Mouse (Mus musculus) embryonic facial prominence, embryonic 11.5 days (tissue): ENCODE data around the gene Mxi1. TPM values are rescaled to one million over a fixed set of nuclear protein-coding genes. Genes with fewer than 3 reads are reported as not detected.
A peak's percentile ranks its signal among the peaks of the same experiment; 100 is the strongest.

ENCODE experiments used
- ATAC-seq: fragments of 200-750 bp; cut with Nextera tagmentation; replicated peaks from 2 replicates; pipeline ENCODE4 v1.8.0; 2017; ENCODE audit warnings: low read depth; ENCODE audit not compliant: insufficient number of reproducible peaks, low FRiP score, low TSS enrichment
- DNase-seq: peaks from one replicate; pipeline ENCODE4 v3.0.0-alpha.2; 2015; ENCODE audit warnings: low spot score
- H3K27ac ChIP-seq: fragments of 300-500 bp; sonication (generic); replicated peaks from 2 replicates; pipeline ENCODE4 v1.5.1; 2014; ENCODE audit warnings: mild to moderate bottlenecking, low read depth, low read length, control low read depth
- H3K27me3 ChIP-seq: fragments of 300-500 bp; sonication (generic); 2 replicates; pipeline ENCODE4 v1.6.1; 2014; ENCODE audit warnings: mild to moderate bottlenecking, low read length, moderate library complexity, mixed read lengths; ENCODE audit not compliant: control insufficient read depth, insufficient read depth
- H3K36me3 ChIP-seq: fragments of 300-500 bp; sonication (generic); replicated peaks from 2 replicates; pipeline ENCODE4 v1.6.1; 2014; ENCODE audit warnings: low read depth, mild to moderate bottlenecking, low read length, moderate library complexity, mixed read lengths; ENCODE audit not compliant: control insufficient read depth, insufficient read depth
- H3K4me1 ChIP-seq: fragments of 300-500 bp; sonication (generic); 2 replicates; pipeline ENCODE4 v1.6.1; 2014; ENCODE audit warnings: low read length, mixed read lengths; ENCODE audit not compliant: control insufficient read depth, insufficient read depth
- H3K4me2 ChIP-seq: fragments of 300-500 bp; sonication (generic); 2 replicates; pipeline ENCODE4 v1.6.1; 2014; ENCODE audit warnings: low read depth, mild to moderate bottlenecking, control low read depth, low read length, moderate library complexity
- H3K4me3 ChIP-seq: fragments of 300-500 bp; sonication (generic); 2 replicates; pipeline ENCODE4 v1.5.1; 2014; ENCODE audit warnings: low read depth, low read length, control low read depth
- H3K9ac ChIP-seq: fragments of 300-500 bp; sonication (generic); replicated peaks from 2 replicates; pipeline ENCODE4 v1.6.1; 2014; ENCODE audit warnings: mild to moderate bottlenecking, control low read depth, low read length
- H3K9me3 ChIP-seq: fragments of 300-500 bp; sonication (generic); replicated peaks from 2 replicates; pipeline ENCODE4 v1.6.1; 2016; ENCODE audit warnings: mild to moderate bottlenecking, low read length, inconsistent platforms, mixed read lengths; ENCODE audit not compliant: control insufficient read depth
- WGBS: fragments of 180-500 bp; shearing (Covaris S2); extraction: QIAGEN DNeasy Blood & Tissue Kit; methylation state at CpG from one replicate; pipeline ENCODE4 v1.1.7; 2014; 5-methylcytosine and 5-hydroxymethylcytosine counted together
- polyA plus RNA-seq: library from polyadenylated mRNA; unstranded; fragments of >200 nt; fragmentation: Nextera tagmentation; extraction: Ambion mirVana; gene quantifications from 2 replicates; pipeline ENCODE4 v1.2.1, GENCODE M21; 2014

Mxi1 gene
- polyA plus RNA-seq, 1 experiment from 2014 or later, result 49.0 TPM

DNA sequence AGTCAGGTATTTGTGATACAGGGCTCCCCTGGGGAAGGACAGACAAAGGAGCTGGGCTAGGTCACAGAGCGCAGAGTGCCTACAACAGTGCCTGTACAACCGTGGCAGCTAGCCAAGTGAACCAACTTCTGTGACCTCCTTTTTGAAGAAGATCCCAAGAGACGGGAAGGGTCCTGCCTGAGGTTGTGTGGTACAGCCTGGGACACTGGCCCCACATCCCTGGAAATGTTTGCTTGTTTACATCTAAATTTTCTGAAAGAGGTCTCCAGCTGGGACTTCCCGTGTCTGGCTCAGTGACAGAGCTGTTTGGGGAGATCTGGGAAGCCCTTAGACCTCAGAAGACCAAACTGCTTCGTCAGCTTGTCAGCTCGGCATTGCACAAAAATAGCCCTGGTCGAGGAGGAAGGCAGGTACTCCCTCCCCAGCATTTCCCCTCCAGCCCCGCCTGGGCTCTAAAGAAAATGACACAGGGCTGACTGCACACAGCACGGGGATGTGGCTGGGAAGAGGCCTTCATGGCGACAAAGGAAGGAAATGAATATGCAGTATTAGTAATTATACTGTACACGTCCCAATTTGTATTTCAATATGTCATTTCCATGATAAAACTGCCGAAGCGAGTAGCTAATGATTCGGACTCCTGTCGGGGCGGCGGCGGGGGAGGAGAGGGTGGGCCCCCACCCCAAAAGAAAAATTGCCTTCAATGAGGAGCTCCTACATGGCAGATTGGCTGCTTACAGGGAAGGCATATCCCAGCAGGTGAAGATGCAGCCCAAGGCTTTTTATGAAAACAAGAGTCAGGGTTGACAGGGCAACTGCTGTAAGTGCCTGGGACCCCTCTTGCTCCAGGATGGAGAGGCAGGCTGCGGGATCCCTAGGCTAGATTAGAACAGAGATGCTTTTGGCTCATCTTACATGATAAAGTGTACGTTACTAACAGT is 25.8 kb upstream of the Mxi1 start:
- H3K9me3 ChIP-seq, result no peaks in the 10 kb centered on the region
- H3K4me3 ChIP-seq, result no peak overlapping the region
- H3K36me3 ChIP-seq, result no peaks in the 10 kb centered on the region
- H3K9ac ChIP-seq, result no peak overlapping the region
- no peak for DNase-seq
- ATAC-seq, result no peak
- no peaks in the 10 kb centered on the region for H3K4me1 ChIP-seq
- H3K4me2 ChIP-seq, result no peak overlapping the region
- no peak overlapping the region for H3K27ac ChIP-seq
- H3K27me3 ChIP-seq, result no peaks in the 10 kb centered on the region
- 35% methylated on average over 20 of the region's 20 CpGs for WGBS

DNA sequence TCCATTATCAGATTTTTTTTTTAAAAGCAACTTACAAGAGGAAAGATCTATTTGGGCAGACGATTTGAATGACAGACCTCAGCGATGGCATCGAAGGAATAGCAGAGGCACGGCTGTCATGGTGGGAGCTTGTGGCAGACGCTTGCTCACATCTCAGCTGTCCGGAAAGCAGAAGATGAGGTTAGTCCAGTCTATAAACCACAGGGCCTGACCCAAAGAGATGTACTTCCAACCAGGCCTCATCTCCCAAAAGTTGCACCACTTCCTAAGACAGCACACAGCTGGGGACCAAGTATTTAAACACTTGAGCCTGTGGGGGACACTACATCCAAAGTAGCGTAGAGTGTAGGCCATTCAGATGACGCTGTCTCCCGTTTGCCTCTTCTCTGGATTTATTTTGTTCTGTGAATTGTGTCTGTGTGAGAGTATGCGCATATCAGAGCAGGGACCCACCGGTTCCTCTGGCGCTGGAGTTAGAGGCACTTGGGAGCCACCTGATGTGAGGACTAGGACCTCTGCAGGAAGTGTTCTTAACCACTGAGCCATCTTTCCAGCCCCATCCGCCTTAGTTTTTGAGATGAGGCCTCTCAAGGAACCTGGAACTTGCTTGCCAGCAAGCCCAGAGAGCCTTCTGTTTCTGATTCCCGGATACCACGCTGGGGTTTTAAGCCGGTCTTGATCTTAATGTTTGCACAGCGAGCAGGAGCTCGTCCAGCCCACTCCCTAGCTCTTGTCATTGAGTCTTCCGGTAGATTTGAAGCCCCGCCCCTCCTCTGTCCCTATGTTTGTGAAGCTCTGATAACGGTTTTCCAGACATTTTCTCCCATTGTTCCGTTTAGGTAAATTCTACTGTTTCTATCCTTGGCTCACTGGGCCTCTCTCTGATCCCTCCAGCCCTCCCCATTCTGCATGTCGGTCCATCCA is 13.7 kb upstream of the Mxi1 start:
- Histone ChIP-seq H3K4me1 (no peaks in the 10 kb centered on the region), H3K27ac (no peak overlapping the region), H3K9me3 (no peaks in the 10 kb centered on the region), H3K36me3 (no peaks in the 10 kb centered on the region), H3K9ac (no peak overlapping the region), H3K4me3 (no peak overlapping the region), H3K4me2 (no peak overlapping the region), H3K27me3 (no peaks in the 10 kb centered on the region)
- no peak for DNase-seq
- ATAC-seq, result no peak
- 78% methylated on average over 23 of the region's 23 CpGs for WGBS

DNA sequence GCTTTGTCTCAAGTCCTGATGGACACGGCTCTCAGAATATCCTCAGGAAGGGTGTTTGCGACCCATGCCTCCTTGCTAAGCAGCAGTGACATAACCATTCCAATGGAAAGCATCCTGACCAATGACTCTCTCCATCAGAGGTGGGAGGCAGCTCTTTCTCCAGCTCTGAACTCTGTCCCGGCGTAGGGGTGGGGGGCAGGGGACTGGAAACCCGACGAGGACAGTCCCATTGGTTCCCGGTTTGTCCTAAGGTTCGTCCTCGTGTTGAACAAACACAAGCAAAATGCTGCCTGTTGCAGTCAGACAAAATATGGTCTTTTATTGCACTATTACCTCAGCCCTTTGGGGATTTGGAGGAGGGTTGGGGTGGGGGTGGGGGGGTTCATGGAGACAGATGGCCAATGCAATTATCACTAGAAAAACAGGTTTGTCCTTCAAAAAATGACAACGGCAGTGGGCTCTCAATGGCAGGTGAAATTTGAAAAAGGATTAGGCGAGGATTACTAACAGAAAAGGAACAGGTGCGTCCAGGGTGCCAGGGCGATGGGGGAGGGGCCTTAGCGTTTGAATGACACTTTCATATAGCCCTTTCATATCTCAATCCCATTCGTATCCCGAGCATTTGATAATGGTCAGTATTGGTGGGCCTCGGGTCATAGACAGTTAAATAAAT is 11.0 kb upstream of the Mxi1 start:
- H3K36me3 ChIP-seq, result no peaks in the 10 kb centered on the region
- 52% methylated on average over 17 of the region's 17 CpGs for WGBS
- no peaks in the 10 kb centered on the region for H3K9me3 ChIP-seq
- no peaks in the 10 kb centered on the region for H3K27me3 ChIP-seq
- no peak overlapping the region for H3K4me3 ChIP-seq
- H3K4me1 ChIP-seq, result no peaks in the 10 kb centered on the region
- H3K27ac ChIP-seq, result no peak overlapping the region
- H3K4me2 ChIP-seq, result no peak overlapping the region
- ATAC-seq (no peak), DNase-seq (peak; percentile 22)
- no peak overlapping the region for H3K9ac ChIP-seq

DNA sequence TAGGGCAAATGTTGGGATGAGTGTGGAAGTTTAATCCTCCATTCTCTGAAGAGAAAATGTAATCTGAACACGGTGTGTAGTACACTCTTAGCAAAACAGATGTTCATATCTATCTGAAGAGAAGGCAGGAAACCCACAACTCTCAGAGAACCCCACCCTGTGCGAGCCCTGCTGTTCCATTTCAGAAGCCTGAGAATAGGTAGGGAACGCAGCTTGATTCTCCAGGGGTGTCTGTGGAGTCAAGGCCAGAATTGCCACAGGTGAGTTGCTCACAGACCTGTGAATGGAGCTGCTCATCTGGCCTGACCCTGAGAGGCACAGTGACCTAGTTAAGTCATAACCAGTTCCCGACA is 10.5 kb upstream of the Mxi1 start:
- Histone ChIP-seq H3K36me3 (no peaks in the 10 kb centered on the region), H3K9me3 (no peaks in the 10 kb centered on the region), H3K4me1 (no peaks in the 10 kb centered on the region), H3K27ac (no peak overlapping the region), H3K4me3 (no peak overlapping the region), H3K9ac (no peak overlapping the region), H3K27me3 (no peaks in the 10 kb centered on the region), H3K4me2 (no peak overlapping the region)
- 83% methylated on average over 4 of the region's 4 CpGs for WGBS
- DNase-seq (no peak), ATAC-seq (no peak)

DNA sequence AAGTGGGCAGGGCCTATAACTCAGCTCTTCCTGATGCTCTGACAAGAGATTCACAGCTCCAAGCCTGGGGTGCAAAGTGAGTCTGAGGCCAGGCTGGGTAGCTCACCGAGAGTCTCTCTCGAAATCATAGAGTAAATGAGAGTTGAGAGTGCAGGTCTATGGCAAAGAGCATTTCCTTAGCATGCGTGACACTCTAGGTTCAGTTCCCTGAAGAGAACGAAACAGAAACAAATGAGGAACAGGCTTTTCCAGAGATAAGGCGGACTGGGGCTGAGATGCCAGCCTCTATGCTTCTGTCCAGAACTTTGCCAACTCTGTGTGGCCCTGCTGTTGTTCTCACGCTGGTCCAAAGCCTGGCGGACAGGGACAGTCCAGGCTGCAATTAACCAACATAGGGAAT is 6.9 kb upstream of the Mxi1 start:
- Histone ChIP-seq H3K4me2 (no peak overlapping the region), H3K27ac (no peak overlapping the region), H3K27me3 (no peaks in the 10 kb centered on the region), H3K9ac (no peak overlapping the region), H3K4me3 (no peak overlapping the region), H3K36me3 (no peaks in the 10 kb centered on the region), H3K9me3 (no peaks in the 10 kb centered on the region), H3K4me1 (no peaks in the 10 kb centered on the region)
- 91% methylated on average over 7 of the region's 7 CpGs for WGBS
- no peak for ATAC-seq
- no peak for DNase-seq

DNA sequence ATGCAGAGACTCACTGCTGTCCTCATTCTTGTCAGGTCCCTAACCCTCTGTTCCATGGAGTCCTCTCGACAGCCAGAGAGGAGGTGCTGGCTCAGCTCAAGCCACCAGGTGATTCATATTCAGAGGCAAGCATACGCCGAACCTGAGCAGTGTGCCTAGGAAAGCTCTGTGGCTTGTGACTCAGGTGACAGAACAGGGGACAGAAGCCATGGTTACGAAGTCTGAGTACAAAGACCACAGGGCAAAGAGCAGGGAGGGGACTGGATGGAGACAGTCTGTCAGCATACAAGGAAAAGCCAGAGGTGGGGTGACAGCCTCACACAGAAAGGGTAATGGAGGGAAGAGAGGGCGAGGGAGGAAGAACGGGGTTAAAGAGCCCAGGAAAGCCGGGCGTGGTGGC is 4.7 kb upstream of the Mxi1 start:
- H3K4me3 ChIP-seq, result no peak overlapping the region
- H3K4me2 ChIP-seq, result no peak overlapping the region
- H3K4me1 ChIP-seq, result no peaks in the 10 kb centered on the region
- no peak overlapping the region for H3K27ac ChIP-seq
- no peak for ATAC-seq
- WGBS, result 90% methylated on average over 8 of the region's 8 CpGs
- H3K9me3 ChIP-seq, result no peaks in the 10 kb centered on the region
- no peak overlapping the region for H3K9ac ChIP-seq
- DNase-seq, result no peak
- no peaks in the 10 kb centered on the region for H3K27me3 ChIP-seq
- H3K36me3 ChIP-seq, result no peaks in the 10 kb centered on the region

DNA sequence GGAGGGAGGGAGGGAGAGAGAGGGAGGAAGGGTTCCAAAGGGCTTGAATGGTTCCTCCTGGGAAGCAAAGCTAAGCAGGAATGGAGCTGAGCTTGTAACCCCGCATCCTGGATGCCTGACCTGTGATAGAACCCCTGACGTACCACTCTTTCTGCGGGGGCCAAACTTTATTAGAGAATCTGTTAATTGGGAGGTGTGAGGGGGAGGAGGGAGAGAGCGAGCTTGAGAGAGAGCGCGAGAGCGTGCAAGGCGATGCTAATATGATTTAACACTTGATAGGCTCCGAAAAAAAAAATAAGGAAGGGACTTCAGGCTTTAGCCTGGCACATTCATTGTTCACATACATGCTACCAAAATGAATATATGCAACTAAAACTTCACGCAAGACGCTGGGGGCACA is 3.6 kb upstream of the Mxi1 start:
- no peaks in the 10 kb centered on the region for H3K4me1 ChIP-seq
- no peak overlapping the region for H3K27ac ChIP-seq
- no peak overlapping the region; the same call in 1 of the 2 replicates for H3K9ac ChIP-seq
- H3K4me3 ChIP-seq, result no peak overlapping the region
- ATAC-seq (no peak), DNase-seq (no peak)
- no peak overlapping the region for H3K4me2 ChIP-seq
- H3K36me3 ChIP-seq, result no peaks in the 10 kb centered on the region
- H3K27me3 ChIP-seq, result no peaks in the 10 kb centered on the region
- WGBS, result 36% methylated on average over 11 of the region's 11 CpGs
- H3K9me3 ChIP-seq, result no peaks in the 10 kb centered on the region
